Mouse (Mus musculus) ES-E14 (cell line): ENCODE data around the gene Nos2.

Source experiments
- HCFC1 ChIP-seq: IDR thresholded peaks from 2 replicates; pipeline ENCODE4 v1.6.1; 2012; ENCODE audit warnings: low read length, inconsistent platforms, borderline replicate concordance; ENCODE audit not compliant: insufficient read depth
- ZC3H11A ChIP-seq: IDR thresholded peaks from 2 replicates; pipeline ENCODE4 v1.6.1; 2012; ENCODE audit warnings: low read depth, mild to moderate bottlenecking, inconsistent platforms, low read length, borderline replicate concordance
- ZNF384 ChIP-seq: IDR thresholded peaks from 2 replicates; pipeline ENCODE4 v1.6.1; 2012; ENCODE audit warnings: low read depth, low read length, inconsistent platforms

DNA sequence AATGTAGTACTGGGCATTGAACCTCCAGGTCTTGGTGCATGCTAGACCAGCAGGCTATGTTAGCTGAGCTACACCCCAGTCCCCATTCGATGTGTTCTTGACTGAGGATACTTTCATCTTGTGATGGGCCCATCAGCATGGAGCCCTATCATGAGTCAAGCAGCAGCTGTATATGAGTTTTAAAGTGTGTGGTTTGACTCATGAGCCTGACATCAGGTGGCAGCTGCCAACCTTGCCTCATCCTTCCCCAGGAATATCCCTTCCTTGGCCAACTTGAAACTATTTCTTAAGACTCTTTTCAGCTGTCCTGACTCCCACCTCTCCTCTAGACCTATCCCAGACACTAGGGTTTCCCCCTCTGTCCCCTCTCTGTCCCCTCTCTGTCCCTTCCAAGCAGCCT, 22.5 kb downstream of the Nos2 start:
- TF ChIP-seq HCFC1: no peak
- no peak for TF ChIP-seq ZC3H11A
- no peak for TF ChIP-seq ZNF384
